Mouse (Mus musculus) CD4-positive, CD25-positive, alpha-beta regulatory T cell, adult 2 months (primary cell): ENCODE results near the gene Jakmip3.

Experiments
- DNase-seq: peaks from one replicate; pipeline ENCODE4 v3.0.0-alpha.2; 2012; ENCODE audit warnings: low read depth, low spot score

The Jakmip3 gene

GRCm38 (mm10) chr7:138940612-138941461 is at the start of gene Jakmip3:
Gene Jakmip3, plus strand, starts transcription at chr7:138940730.
- no peak for DNase-seq

- DNase-seq = no peak
Measured at GRCm38 (mm10) chr7:138898122-138898521, 42.4 kb upstream of the Jakmip3 start.

GRCm38 (mm10) chr7:138898743-138899142 is 41.8 kb upstream of the Jakmip3 start:
- DNase-seq = no peak

DNA sequence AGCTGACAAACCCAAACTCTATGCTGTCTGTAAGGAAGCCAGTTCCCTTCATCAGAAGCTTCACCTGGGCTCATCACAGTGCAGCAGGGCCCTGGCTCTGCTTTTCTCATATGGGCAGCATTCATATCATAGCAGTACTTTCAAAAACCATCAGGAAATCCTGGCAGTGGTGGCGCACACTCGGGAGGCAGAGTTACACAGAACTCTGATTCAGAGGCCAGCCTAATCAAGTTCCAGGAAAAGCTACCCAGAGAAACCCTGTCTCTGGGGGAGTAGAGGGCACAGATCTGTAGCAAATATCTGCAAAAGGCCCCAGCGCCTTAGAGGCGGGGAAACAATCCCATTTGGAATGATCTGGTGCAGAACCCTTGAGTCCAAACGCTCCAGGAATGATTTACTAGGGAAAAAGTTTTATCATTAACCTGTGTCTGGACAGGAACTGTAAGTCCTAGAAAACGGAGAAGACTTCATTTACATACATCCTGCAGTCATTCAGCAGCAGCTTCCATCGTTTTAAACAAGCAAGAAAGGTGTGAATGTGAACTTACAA is 36.6 kb upstream of the Jakmip3 start:
- no peak for DNase-seq

- no peak for DNase-seq
Measured at GRCm38 (mm10) chr7:138906441-138906840, 34.1 kb upstream of the Jakmip3 start.

DNA sequence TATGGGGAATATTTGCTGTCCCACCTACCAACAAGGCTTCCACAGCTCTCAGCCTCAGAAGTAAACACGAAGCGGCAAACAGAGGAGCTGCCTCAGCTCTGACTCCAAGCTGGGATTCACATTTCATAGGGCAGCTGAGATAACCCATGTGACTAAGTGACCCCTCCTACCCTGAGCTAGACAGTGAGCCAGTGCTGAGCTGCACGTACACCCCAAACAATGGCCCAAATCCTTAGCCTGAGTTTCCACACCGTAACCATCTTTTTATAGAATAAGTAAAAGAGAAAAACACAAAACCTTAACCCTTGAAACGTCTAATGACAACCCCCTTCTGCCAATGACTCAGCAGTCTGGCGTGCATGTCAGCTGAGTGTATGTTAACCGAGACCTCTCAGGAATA is 33.5 kb upstream of the Jakmip3 start:
- DNase-seq = no peak

DNA sequence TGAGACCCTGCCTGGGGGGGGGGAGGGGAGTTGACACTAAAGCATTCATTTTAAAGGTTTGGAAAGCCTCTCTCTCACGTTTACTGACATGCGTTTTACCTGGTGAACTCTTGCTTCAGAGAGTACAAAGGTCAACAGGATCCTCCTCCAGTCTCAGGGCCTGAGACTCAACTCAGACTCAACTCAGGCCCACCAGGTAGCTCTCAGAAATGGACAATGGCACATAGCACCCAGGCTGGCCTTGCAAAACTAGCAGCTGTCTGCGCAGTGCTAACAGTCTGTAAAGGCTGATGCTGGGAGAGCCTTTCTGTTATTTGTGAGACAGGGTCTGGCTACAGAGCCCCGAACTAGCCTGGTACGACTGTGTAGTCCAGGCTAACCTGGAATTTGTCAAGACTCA is 32.6 kb upstream of the Jakmip3 start:
- DNase-seq = no peak

- DNase-seq = no peak
Measured at GRCm38 (mm10) chr7:138908768-138909276, 31.7 kb upstream of the Jakmip3 start.

GRCm38 (mm10) chr7:138909277-138910192 is 31.0 kb upstream of the Jakmip3 start, which contains the start of gene Bnip3:
Gene Bnip3, minus strand, starts transcription at chr7:138909519.
- DNase-seq = peak; percentile 94

DNA sequence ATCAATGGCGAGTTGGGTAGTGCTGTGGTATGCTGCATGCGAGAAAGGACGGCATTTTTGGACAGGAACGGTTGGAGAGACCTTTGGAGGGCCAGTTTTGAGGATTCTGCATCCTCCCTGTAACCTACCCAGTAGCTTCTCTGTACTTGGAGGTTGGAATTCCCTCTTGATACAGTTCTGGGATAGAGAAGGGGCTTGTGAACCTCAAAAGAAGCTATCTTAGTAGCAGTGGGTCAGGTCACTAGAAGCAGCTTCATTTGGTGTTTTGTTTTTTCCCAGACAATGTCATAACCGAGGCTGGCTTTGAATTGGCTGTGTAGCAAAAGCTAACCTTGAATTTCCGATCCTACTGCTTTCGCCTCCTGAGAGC is 30.4 kb upstream of the Jakmip3 start:
- no peak for DNase-seq

DNA sequence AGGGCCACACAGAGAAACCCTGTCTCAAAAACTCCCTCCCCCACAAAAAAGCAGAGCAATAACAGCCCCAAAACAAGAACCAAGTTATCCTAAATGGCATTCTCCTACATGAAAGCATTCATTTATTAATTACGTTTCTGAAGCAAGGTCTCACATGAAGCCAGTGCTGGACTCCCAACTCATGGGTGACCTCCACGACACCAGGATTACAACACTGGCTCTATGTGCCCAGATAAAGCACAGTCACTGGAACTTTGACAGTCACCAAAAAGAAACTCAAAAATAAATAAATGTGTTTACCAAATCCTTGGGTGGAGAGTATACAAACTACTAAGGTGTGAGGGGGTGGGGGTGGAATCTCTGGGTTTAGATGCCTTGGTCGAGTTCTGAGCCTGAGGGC is 26.9 kb upstream of the Jakmip3 start:
- no peak for DNase-seq

GRCm38 (mm10) chr7:138919156-138919944 is 21.2 kb upstream of the Jakmip3 start:
- peak; percentile 41 for DNase-seq

- DNase-seq = no peak
Measured at GRCm38 (mm10) chr7:138921611-138922010, 18.9 kb upstream of the Jakmip3 start.

DNA sequence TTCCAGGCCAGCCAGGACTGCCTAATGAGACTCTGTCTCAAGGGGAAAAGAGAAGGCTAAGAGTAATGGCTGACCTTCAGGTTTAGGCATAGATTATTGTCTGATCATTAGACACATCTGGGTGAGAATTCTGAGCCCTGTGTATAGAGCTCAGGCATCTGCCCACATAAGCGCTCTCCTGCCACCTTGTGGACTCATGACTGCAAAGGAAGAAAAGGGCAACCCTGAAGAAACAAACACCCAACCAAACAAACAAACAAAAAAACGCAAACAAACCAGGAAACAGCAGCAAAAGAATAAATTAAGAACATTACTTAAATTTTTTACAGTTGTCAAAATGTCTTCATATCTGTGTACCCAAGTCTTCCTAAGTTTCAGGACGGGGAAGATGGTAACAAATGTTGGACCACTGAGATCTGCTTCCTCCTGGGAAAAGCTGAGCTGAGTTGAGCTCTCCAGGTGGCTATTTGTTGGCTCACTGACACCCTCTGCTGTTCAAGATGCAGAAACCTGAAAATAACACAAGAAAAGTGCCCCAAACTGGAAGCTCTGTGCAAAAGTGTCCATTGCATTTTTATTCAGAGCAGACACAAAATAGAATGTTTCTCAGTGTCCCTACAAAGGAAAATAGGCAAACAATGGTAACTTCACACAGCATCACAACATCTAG is 16.6 kb upstream of the Jakmip3 start:
- DNase-seq = peak; percentile 53

DNA sequence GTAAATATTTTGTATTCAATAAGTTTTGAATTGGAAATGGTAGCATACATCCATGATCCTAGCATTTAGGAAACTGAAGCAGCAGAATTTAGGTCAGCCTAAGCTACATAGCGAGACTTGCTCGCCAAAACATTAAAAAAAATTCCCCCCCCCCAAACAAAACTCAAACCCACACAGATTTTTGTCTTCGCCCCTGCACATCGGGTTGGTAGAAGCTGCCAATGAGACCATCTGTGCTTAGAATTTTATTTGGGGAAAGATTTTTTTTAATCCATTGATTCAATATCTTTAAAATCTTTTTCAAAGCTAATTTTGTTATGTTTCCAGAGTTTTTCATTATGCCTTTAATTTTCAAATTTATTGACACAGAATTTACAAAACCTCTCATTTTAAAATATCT is 12.1 kb upstream of the Jakmip3 start:
- DNase-seq = no peak

DNA sequence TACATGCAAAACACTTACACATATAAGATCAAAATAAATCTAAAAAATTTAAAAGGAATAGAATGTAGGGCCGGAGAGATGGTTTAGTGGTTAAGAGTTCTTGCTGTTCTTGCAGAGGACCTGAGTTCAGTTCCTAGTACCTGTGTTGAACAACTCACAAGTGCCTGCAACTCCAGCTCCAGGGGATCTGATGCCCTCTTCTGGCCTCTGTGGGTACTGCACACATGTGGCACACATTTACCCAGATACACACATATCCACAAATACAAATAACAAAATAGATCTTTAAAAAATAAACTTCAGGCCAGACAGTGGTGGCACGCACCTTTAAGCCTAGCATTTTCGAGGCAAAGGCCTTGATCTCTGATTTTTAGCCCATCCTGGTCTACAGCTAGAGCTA is 6.0 kb upstream of the Jakmip3 start:
- DNase-seq = no peak

DNA sequence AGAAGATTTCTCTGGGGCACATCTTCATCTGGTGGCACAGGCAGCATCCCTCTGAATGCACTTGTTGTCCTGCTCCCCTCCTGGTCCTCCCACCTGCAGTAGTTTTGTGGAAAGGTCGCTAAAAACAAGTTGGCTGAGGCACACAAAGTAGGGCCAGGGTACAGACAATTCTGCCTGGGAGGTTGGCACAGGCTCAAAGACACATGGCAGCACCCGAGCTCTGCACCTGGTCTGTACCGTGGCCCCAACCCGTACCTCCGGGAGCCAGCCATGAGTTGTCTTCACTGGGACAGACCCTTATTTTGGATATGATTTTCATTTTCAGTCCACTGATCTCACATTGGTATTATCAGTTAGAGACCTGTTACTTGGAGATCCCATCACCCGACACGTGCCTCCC is 1.5 kb upstream of the Jakmip3 start:
- no peak for DNase-seq

- DNase-seq = no peak
Measured at GRCm38 (mm10) chr7:138940256-138940611, 296 bp upstream of the Jakmip3 start.

DNA sequence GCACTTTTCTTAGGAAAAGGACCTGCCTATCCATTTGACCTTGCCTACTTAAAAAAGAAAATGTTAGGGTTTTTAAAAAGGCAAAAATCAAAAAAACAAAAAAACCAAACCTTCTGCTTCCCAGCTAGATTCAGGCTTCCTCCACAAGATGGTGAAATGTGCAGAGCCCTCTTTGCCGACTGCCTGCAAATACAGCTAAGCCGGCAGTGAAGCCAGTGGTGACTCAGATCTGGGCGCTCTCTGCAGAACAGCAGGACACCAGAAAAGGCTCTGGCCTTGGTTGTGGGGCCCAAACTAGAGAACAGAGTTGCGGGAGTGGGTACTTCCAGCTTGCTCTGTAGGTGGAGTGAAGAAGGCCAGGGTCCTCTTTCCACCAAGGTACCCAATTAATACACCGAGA is 1.0 kb downstream of the Jakmip3 start:
- DNase-seq = no peak

- no peak for DNase-seq
Measured at GRCm38 (mm10) chr7:138942301-138942700, 1.8 kb downstream of the Jakmip3 start.

GRCm38 (mm10) chr7:138945668-138946067 is 5.1 kb downstream of the Jakmip3 start:
- no peak for DNase-seq
